Mouse (Mus musculus): ENCODE measurements around the gene Ror2. TPM values are rescaled to one million over a fixed set of nuclear protein-coding genes. Genes with fewer than 3 reads are reported as not detected.

The Ror2 gene
- polyA plus RNA-seq, 1 experiment from 2014 or later: 40.1 TPM

- 63% methylated on average over 7 of the region's 7 CpGs for WGBS
- H3K36me3 ChIP-seq: peaks cover 12% of the 10 kb centered on the region
- no peak overlapping the region for H3K4me3 ChIP-seq
- H3K27me3 ChIP-seq (ENCODE audit: low read depth, poor library complexity, severe bottlenecking): no peaks in the 10 kb centered on the region
- peak overlapping the region; percentile 15; the same call in 1 of the 2 replicates for H3K27ac ChIP-seq
- no peaks in the 10 kb centered on the region for H3K9me3 ChIP-seq (replicated peaks)
- no peak for DNase-seq (ENCODE audit: low spot score)
- peaks cover 87% of the 10 kb centered on the region for H3K4me1 ChIP-seq
Observed at GRCm38 (mm10) chr13:53175041-53175440, 110.9 kb downstream of the Ror2 start.

GRCm38 (mm10) chr13:53163671-53164070, 122.3 kb downstream of the Ror2 start:
- H3K27me3 ChIP-seq (ENCODE audit: low read depth, poor library complexity, severe bottlenecking): no peaks in the 10 kb centered on the region
- peaks cover 96% of the 10 kb centered on the region for H3K4me1 ChIP-seq

GRCm38 (mm10) chr13:53163060-53163459, 122.9 kb downstream of the Ror2 start:
- Histone ChIP-seq H3K27ac (peak overlapping the region; percentile 56; the same call in 1 of the 2 replicates), H3K27me3 (ENCODE audit: low read depth, poor library complexity, severe bottlenecking) (no peaks in the 10 kb centered on the region), H3K4me1 (peaks cover 96% of the 10 kb centered on the region), H3K36me3 (no peaks in the 10 kb centered on the region), H3K4me3 (no peak overlapping the region), H3K9me3 (replicated peaks) (no peaks in the 10 kb centered on the region)
- no peak for DNase-seq (ENCODE audit: low spot score)
- WGBS: 71% methylated on average over 8 of the region's 8 CpGs

More at GRCm38 (mm10) chr13:53163671-53164070, 122.3 kb downstream of the Ror2 start:
- DNase-seq (ENCODE audit: low spot score): peak; percentile 55
- H3K27ac ChIP-seq: peak overlapping the region; percentile 56
- no peaks in the 10 kb centered on the region for H3K9me3 ChIP-seq (replicated peaks)
- H3K4me3 ChIP-seq: no peak overlapping the region
- H3K36me3 ChIP-seq: no peaks in the 10 kb centered on the region
- WGBS: 10% methylated on average over 10 of the region's 10 CpGs

GRCm38 (mm10) chr13:53159501-53159900, 126.4 kb downstream of the Ror2 start:
- Histone ChIP-seq H3K27me3 (ENCODE audit: low read depth, poor library complexity, severe bottlenecking) (no peaks in the 10 kb centered on the region), H3K4me3 (no peak overlapping the region), H3K9me3 (replicated peaks) (no peaks in the 10 kb centered on the region), H3K27ac (no peak overlapping the region), H3K4me1 (peaks cover 94% of the 10 kb centered on the region), H3K36me3 (no peaks in the 10 kb centered on the region)
- DNase-seq (ENCODE audit: low spot score): no peak
- WGBS: 82% methylated on average over 5 of the region's 6 CpGs

GRCm38 (mm10) chr13:53158405-53159005, 127.4 kb downstream of the Ror2 start:
- Histone ChIP-seq H3K4me1 (peaks cover 94% of the 10 kb centered on the region), H3K27me3 (ENCODE audit: low read depth, poor library complexity, severe bottlenecking) (no peaks in the 10 kb centered on the region), H3K9me3 (replicated peaks) (no peaks in the 10 kb centered on the region), H3K4me3 (no peak overlapping the region), H3K27ac (peak overlapping the region; percentile 65), H3K36me3 (no peaks in the 10 kb centered on the region)
- DNase-seq (ENCODE audit: low spot score): no peak
- WGBS: 76% methylated on average over 9 of the region's 9 CpGs

GRCm38 (mm10) chr13:53156911-53157310, 129.0 kb downstream of the Ror2 start:
- H3K4me3 ChIP-seq: no peak overlapping the region
- 0 out of 2 replicates have a peak overlapping the region, but pooled peaks have one; percentile 10 for H3K27ac ChIP-seq
- H3K4me1 ChIP-seq: peaks cover 91% of the 10 kb centered on the region
- no peak for DNase-seq (ENCODE audit: low spot score)
- no peaks in the 10 kb centered on the region for H3K27me3 ChIP-seq (ENCODE audit: low read depth, poor library complexity, severe bottlenecking)
- peaks cover 9% of the 10 kb centered on the region for H3K36me3 ChIP-seq
- WGBS: 84% methylated on average over 15 of the region's 15 CpGs
- no peaks in the 10 kb centered on the region for H3K9me3 ChIP-seq (replicated peaks)

- WGBS: 82% methylated on average over 6 of the region's 6 CpGs
- no peak for DNase-seq (ENCODE audit: low spot score)
Observed at GRCm38 (mm10) chr13:53156282-53156681, 129.6 kb downstream of the Ror2 start.

GRCm38 (mm10) chr13:53145511-53145910, 140.4 kb downstream of the Ror2 start:
- H3K9me3 ChIP-seq (replicated peaks): no peaks in the 10 kb centered on the region
- peaks cover 72% of the 10 kb centered on the region for H3K4me1 ChIP-seq
- H3K27ac ChIP-seq: no peak overlapping the region

More at GRCm38 (mm10) chr13:53156282-53156681, 129.6 kb downstream of the Ror2 start:
- no peaks in the 10 kb centered on the region for H3K27me3 ChIP-seq (ENCODE audit: low read depth, poor library complexity, severe bottlenecking)
- H3K4me1 ChIP-seq: peaks cover 94% of the 10 kb centered on the region
- peaks cover 9% of the 10 kb centered on the region for H3K36me3 ChIP-seq
- no peaks in the 10 kb centered on the region for H3K9me3 ChIP-seq (replicated peaks)
- H3K4me3 ChIP-seq: no peak overlapping the region
- H3K27ac ChIP-seq: no peak overlapping the region

GRCm38 (mm10) chr13:53143076-53143475, 142.8 kb downstream of the Ror2 start:
- WGBS: 4% methylated on average over 5 of the region's 5 CpGs
- Histone ChIP-seq H3K4me1 (peaks cover 57% of the 10 kb centered on the region), H3K9me3 (replicated peaks) (0 out of 2 replicates have a peak, but pooled peaks cover 2% of the 10 kb centered on the region), H3K27ac (peak overlapping the region; percentile 77), H3K36me3 (peaks cover 50% of the 10 kb centered on the region), H3K4me3 (peak overlapping the region; percentile 21), H3K27me3 (ENCODE audit: low read depth, poor library complexity, severe bottlenecking) (no peaks in the 10 kb centered on the region)
- DNase-seq (ENCODE audit: low spot score): peak; percentile 48

More at GRCm38 (mm10) chr13:53145511-53145910, 140.4 kb downstream of the Ror2 start:
- 67% methylated on average over 3 of the region's 3 CpGs for WGBS
- peaks cover 34% of the 10 kb centered on the region for H3K36me3 ChIP-seq
- H3K27me3 ChIP-seq (ENCODE audit: low read depth, poor library complexity, severe bottlenecking): no peaks in the 10 kb centered on the region
- no peak for DNase-seq (ENCODE audit: low spot score)
- no peak overlapping the region for H3K4me3 ChIP-seq

- Histone ChIP-seq H3K27ac (peak overlapping the region; percentile 77), H3K9me3 (replicated peaks) (0 out of 2 replicates have a peak, but pooled peaks cover 2% of the 10 kb centered on the region), H3K36me3 (peaks cover 54% of the 10 kb centered on the region), H3K27me3 (ENCODE audit: low read depth, poor library complexity, severe bottlenecking) (no peaks in the 10 kb centered on the region), H3K4me1 (peaks cover 49% of the 10 kb centered on the region), H3K4me3 (no peak overlapping the region)
- 83% methylated on average over 10 of the region's 10 CpGs for WGBS
- DNase-seq (ENCODE audit: low spot score): no peak
Observed at GRCm38 (mm10) chr13:53142268-53142667, 143.7 kb downstream of the Ror2 start.

- 82% methylated on average over 2 of the region's 2 CpGs for WGBS
- no peak overlapping the region for H3K27ac ChIP-seq
- H3K9me3 ChIP-seq (replicated peaks): 0 out of 2 replicates have a peak, but pooled peaks cover 2% of the 10 kb centered on the region
- H3K36me3 ChIP-seq: peaks cover 44% of the 10 kb centered on the region
- peaks cover 35% of the 10 kb centered on the region for H3K4me1 ChIP-seq
- DNase-seq (ENCODE audit: low spot score): no peak
- no peak overlapping the region for H3K4me3 ChIP-seq
- H3K27me3 ChIP-seq (ENCODE audit: low read depth, poor library complexity, severe bottlenecking): no peaks in the 10 kb centered on the region
Observed at GRCm38 (mm10) chr13:53140298-53140697, 145.6 kb downstream of the Ror2 start.

GRCm38 (mm10) chr13:53130567-53130966, 155.4 kb downstream of the Ror2 start:
- Histone ChIP-seq H3K4me1 (peaks cover 44% of the 10 kb centered on the region), H3K27me3 (ENCODE audit: low read depth, poor library complexity, severe bottlenecking) (no peaks in the 10 kb centered on the region), H3K27ac (no peak overlapping the region), H3K36me3 (peaks cover 54% of the 10 kb centered on the region), H3K4me3 (no peak overlapping the region), H3K9me3 (replicated peaks) (no peaks in the 10 kb centered on the region)
- WGBS: 91% methylated on average over 13 of the region's 13 CpGs
- DNase-seq (ENCODE audit: low spot score): no peak

- H3K9me3 ChIP-seq (replicated peaks): no peaks in the 10 kb centered on the region
- no peak overlapping the region for H3K4me3 ChIP-seq
- H3K27ac ChIP-seq: no peak overlapping the region
- no peaks in the 10 kb centered on the region for H3K27me3 ChIP-seq (ENCODE audit: low read depth, poor library complexity, severe bottlenecking)
- WGBS: 81% methylated on average over 5 of the region's 5 CpGs
- DNase-seq (ENCODE audit: low spot score): no peak
- H3K4me1 ChIP-seq: peaks cover 44% of the 10 kb centered on the region
- H3K36me3 ChIP-seq: peaks cover 58% of the 10 kb centered on the region
Observed at GRCm38 (mm10) chr13:53130032-53130431, 155.9 kb downstream of the Ror2 start.

Data from limb, embryonic 10.5 days (tissue).